Mouse (Mus musculus) spleen, adult 18-20 months (tissue): ENCODE results near the gene Rad54l.
A peak's percentile ranks its signal among the peaks of the same experiment; 100 is the strongest.

Experiments used
- DNase-seq, 2 experiments: peaks; one replicate each; pipeline ENCODE4 v3.0.0; 2022; ENCODE audit warnings: mixed read lengths in 2 of 2

The Rad54l gene

GRCm38 (mm10) chr4:116123602-116124519 lies at the start of gene Rad54l, which contains the start of gene Pomgnt1:
TSS of gene Rad54l (minus strand) at chr4:116123690.
TSS of gene Pomgnt1 (plus strand) at chr4:116123840.
- peak; percentile 56 to 66 for DNase-seq

GRCm38 (mm10) chr4:116173072-116173471 lies 49.6 kb upstream of the Rad54l start, which contains the start of the genes 1700042G07Rik and Gm49337:
TSS of gene 1700042G07Rik (plus strand) at chr4:116173372.
TSS of gene Gm49337 (plus strand) at chr4:116173384.
- no peak for DNase-seq

- no peak for DNase-seq
Observed at GRCm38 (mm10) chr4:116169353-116169672, 45.8 kb upstream of the Rad54l start.

- DNase-seq = peak; percentile 36 to 78
Observed at GRCm38 (mm10) chr4:116168617-116169352, 45.3 kb upstream of the Rad54l start.

GRCm38 (mm10) chr4:116167404-116167803 lies 43.9 kb upstream of the Rad54l start, which contains the start of gene Tspan1:
TSS of gene Tspan1 (minus strand) at chr4:116167601.
- DNase-seq = peak in 1 of 2 experiments; percentile 41

GRCm38 (mm10) chr4:116165708-116166407 lies 42.4 kb upstream of the Rad54l start:
- DNase-seq = no peak

- DNase-seq = no peak
Observed at GRCm38 (mm10) chr4:116164759-116165554, 41.5 kb upstream of the Rad54l start.

GRCm38 (mm10) chr4:116162142-116162541 lies 38.7 kb upstream of the Rad54l start:
- no peak for DNase-seq

GRCm38 (mm10) chr4:116160769-116161168 lies 37.3 kb upstream of the Rad54l start:
- no peak for DNase-seq

- no peak for DNase-seq
Observed at GRCm38 (mm10) chr4:116159912-116160311, 36.4 kb upstream of the Rad54l start.

GRCm38 (mm10) chr4:116157882-116158281 lies 34.4 kb upstream of the Rad54l start:
- DNase-seq = no peak

GRCm38 (mm10) chr4:116152702-116153101 lies 29.2 kb upstream of the Rad54l start:
- DNase-seq = no peak

GRCm38 (mm10) chr4:116151238-116151637 lies 27.7 kb upstream of the Rad54l start, which contains the start of gene Lurap1:
TSS of gene Lurap1 (minus strand) at chr4:116151338.
- DNase-seq = no peak

- no peak for DNase-seq
Observed at GRCm38 (mm10) chr4:116150862-116151221, 27.4 kb upstream of the Rad54l start.

- DNase-seq = peak; percentile 51 to 75
Observed at GRCm38 (mm10) chr4:116150156-116150861, 26.8 kb upstream of the Rad54l start.

GRCm38 (mm10) chr4:116149812-116150155 lies 26.3 kb upstream of the Rad54l start:
- DNase-seq = no peak

- DNase-seq = peak; percentile 18 to 69
Observed at GRCm38 (mm10) chr4:116143891-116144717, 20.6 kb upstream of the Rad54l start.

GRCm38 (mm10) chr4:116143317-116143811 lies 19.9 kb upstream of the Rad54l start:
- DNase-seq = peak in 1 of 2 experiments; percentile 14

GRCm38 (mm10) chr4:116142269-116142668 lies 18.8 kb upstream of the Rad54l start:
- no peak for DNase-seq

- no peak for DNase-seq
Observed at GRCm38 (mm10) chr4:116141736-116142135, 18.2 kb upstream of the Rad54l start.
